Mouse (Mus musculus): ENCODE results near the gene Dusp22. TPM values are rescaled to one million over a fixed set of nuclear protein-coding genes. Genes with fewer than 3 reads are reported as not detected.

The Dusp22 gene
- polyA plus RNA-seq, 1 experiment from 2014 or later, result 12.9 TPM

DNA sequence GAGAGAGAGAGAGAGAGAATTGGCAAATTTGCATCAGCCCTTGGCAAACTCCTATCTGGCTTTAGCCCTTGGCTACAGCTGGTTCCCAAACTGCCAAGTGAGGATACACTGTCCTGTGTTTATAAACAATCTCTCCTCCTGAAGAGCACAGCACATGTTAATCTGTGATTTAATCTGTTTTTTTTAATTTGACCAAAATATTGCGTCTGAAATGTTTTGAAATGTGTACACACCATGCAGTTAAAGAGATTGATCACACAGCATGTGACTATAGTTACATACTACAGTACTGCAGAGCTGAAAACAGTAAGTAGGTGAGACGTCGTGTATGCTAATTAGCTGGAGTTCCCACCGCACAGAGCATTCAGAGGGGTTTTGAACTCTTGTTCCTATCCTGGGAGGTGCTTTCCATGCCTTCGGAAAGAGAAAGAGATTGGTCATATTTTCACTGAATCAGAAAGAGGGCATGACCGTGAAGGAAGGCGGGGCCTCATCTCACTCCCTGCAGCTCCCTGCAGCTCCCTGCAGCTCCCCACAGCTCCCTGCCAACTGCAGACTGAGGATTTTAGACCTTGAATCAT lies 65.0 kb downstream of the Dusp22 start:
- Histone ChIP-seq H3K27ac (ENCODE audit: low read length) (no peak overlapping the region), H3K4me2 (ENCODE audit: low read depth, low read length) (0 out of 2 replicates have a peak overlapping the region, but pooled peaks have one; percentile 9)
- WGBS, result 27% methylated on average over 7 of the region's 7 CpGs

DNA sequence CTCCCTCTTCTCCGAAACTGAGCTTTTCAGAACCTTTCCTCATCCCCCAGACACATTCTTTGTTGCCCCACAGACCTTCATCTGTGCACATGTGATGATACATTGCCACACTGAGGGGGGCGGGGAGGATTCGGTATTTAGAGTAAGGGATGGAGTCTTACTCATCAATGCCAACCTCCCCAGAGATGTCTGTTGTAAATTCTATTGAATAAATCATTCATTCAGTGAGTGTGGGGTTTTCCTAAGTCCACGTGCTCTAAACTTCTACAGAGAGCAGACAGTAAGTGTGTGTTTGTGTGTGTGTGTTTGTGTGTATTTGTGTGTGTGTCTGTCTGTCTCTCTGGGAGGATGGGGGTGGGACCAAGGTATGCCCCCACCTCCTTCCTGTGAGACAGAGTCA lies 67.1 kb downstream of the Dusp22 start:
- WGBS, result 91% methylated on average over 4 of the region's 4 CpGs

More for the DNA sequence above, 65.0 kb downstream of the Dusp22 start:
- H3K4me1 ChIP-seq (ENCODE audit: control insufficient read depth, insufficient read depth, low read length), result peaks cover 6% of the 10 kb centered on the region; the same call in 1 of the 2 replicates
- H3K27me3 ChIP-seq (replicated peaks; ENCODE audit: control insufficient read depth, insufficient read depth, low read length), result no peaks in the 10 kb centered on the region
- no peaks in the 10 kb centered on the region for H3K9me3 ChIP-seq (ENCODE audit: control insufficient read depth, low read length)
- peak; percentile 42; the same call in 1 of the 2 replicates for ATAC-seq
- no peaks in the 10 kb centered on the region for H3K36me3 ChIP-seq (ENCODE audit: control insufficient read depth, insufficient read depth, low read length)
- no peak overlapping the region for H3K9ac ChIP-seq (ENCODE audit: low read depth, low read length)
- H3K4me3 ChIP-seq (ENCODE audit: low read length), result no peak overlapping the region

DNA sequence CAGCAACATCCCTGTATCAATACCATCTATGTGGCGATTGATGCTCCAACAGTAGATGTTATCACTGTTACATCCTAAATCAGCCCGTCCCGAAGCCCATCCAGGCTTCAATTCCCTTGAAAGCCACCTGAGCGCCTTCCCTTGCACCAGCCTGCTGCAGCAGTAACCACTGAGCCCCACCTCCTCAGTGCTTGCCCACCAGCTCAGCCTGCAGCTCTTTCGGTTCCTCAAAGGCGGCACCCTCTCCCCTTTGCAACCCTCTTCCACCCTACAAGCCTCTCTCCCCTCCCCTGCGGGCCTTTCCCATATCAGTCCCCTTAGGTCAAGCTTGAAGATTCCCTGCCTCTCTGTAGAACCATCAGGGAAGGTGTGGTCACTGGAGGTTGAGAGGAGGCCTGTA lies 68.4 kb downstream of the Dusp22 start:
- Histone ChIP-seq H3K36me3 (ENCODE audit: control insufficient read depth, insufficient read depth, low read length) (no peaks in the 10 kb centered on the region), H3K9me3 (ENCODE audit: control insufficient read depth, low read length) (no peaks in the 10 kb centered on the region), H3K4me1 (ENCODE audit: control insufficient read depth, insufficient read depth, low read length) (peaks cover 6% of the 10 kb centered on the region; the same call in 1 of the 2 replicates), H3K27me3 (replicated peaks; ENCODE audit: control insufficient read depth, insufficient read depth, low read length) (no peaks in the 10 kb centered on the region), H3K4me2 (ENCODE audit: low read depth, low read length) (no peak overlapping the region), H3K27ac (ENCODE audit: low read length) (no peak overlapping the region), H3K9ac (ENCODE audit: low read depth, low read length) (no peak overlapping the region), H3K4me3 (ENCODE audit: low read length) (no peak overlapping the region)
- WGBS, result 92% methylated on average over 7 of the region's 7 CpGs
- ATAC-seq, result no peak

More for the DNA sequence above, 67.1 kb downstream of the Dusp22 start:
- Histone ChIP-seq H3K9ac (ENCODE audit: low read depth, low read length) (no peak overlapping the region), H3K9me3 (ENCODE audit: control insufficient read depth, low read length) (no peaks in the 10 kb centered on the region), H3K36me3 (ENCODE audit: control insufficient read depth, insufficient read depth, low read length) (no peaks in the 10 kb centered on the region), H3K27me3 (replicated peaks; ENCODE audit: control insufficient read depth, insufficient read depth, low read length) (no peaks in the 10 kb centered on the region), H3K27ac (ENCODE audit: low read length) (no peak overlapping the region), H3K4me1 (ENCODE audit: control insufficient read depth, insufficient read depth, low read length) (peaks cover 6% of the 10 kb centered on the region; the same call in 1 of the 2 replicates), H3K4me2 (ENCODE audit: low read depth, low read length) (no peak overlapping the region), H3K4me3 (ENCODE audit: low read length) (no peak overlapping the region)
- ATAC-seq, result no peak

DNA sequence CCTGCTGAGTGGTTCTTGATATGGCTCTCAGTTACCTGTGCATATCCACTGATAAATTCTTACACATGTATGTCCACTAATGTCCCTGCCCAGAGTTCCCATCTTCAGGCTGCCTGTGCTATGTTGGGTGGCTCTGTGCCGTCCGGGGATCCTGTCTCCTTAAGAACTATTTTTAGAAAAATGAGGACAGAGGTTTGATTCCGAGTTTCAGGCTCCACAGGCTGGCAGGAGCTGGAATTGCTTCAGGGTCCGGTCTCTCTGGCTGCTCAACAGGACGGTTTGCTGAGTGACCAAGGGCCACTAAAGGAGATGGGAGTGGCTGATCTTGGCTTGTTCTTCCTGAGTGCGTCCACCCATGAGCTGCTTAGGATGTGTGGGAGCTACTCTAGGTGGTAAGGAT lies 69.4 kb downstream of the Dusp22 start:
- Histone ChIP-seq H3K4me2 (ENCODE audit: low read depth, low read length) (no peak overlapping the region), H3K4me1 (ENCODE audit: control insufficient read depth, insufficient read depth, low read length) (peaks cover 6% of the 10 kb centered on the region; the same call in 1 of the 2 replicates), H3K9ac (ENCODE audit: low read depth, low read length) (no peak overlapping the region), H3K27me3 (replicated peaks; ENCODE audit: control insufficient read depth, insufficient read depth, low read length) (no peaks in the 10 kb centered on the region), H3K36me3 (ENCODE audit: control insufficient read depth, insufficient read depth, low read length) (no peaks in the 10 kb centered on the region), H3K27ac (ENCODE audit: low read length) (no peak overlapping the region), H3K4me3 (ENCODE audit: low read length) (no peak overlapping the region), H3K9me3 (ENCODE audit: control insufficient read depth, low read length) (no peaks in the 10 kb centered on the region)
- WGBS, result 38% methylated on average over 6 of the region's 6 CpGs
- ATAC-seq, result no peak

DNA sequence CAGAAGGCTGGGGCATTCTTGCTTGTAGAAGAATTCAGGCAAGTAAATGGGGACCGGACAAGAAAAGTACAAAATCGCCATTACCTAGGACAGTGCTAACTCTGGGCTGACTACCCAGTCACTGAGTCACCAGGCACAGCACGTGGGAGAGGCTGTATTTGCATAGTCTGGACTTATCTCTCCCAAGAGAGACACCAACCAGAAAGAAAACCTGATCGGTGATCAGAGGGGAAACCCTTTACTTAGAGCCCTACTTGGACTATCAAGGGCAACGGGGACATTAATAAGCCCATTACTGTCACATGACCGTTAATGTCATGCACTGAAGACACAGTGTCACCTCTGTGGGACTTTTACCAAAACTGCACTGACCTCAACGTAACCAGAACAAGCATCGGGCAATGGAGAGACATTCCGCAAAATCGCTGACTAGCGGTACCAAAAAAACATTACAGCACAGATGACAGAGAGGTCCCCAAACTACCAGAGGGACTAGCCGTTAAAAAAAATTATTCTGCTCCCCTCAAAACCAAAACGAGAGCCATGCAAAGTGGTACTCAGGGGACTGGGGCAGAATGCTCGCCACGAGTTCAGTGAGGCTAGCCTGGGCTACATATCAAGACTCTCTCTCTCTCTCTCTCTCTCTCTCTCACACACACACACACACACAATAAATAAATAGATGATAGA lies 70.5 kb downstream of the Dusp22 start:
- peaks cover under 1% of the 10 kb centered on the region; the same call in 1 of the 2 replicates for H3K4me1 ChIP-seq (ENCODE audit: control insufficient read depth, insufficient read depth, low read length)
- no peak overlapping the region for H3K9ac ChIP-seq (ENCODE audit: low read depth, low read length)
- no peak overlapping the region for H3K4me2 ChIP-seq (ENCODE audit: low read depth, low read length)
- H3K27ac ChIP-seq (ENCODE audit: low read length), result no peak overlapping the region
- no peaks in the 10 kb centered on the region for H3K27me3 ChIP-seq (replicated peaks; ENCODE audit: control insufficient read depth, insufficient read depth, low read length)
- H3K36me3 ChIP-seq (ENCODE audit: control insufficient read depth, insufficient read depth, low read length), result no peaks in the 10 kb centered on the region
- no peak overlapping the region for H3K4me3 ChIP-seq (ENCODE audit: low read length)
- no peaks in the 10 kb centered on the region for H3K9me3 ChIP-seq (ENCODE audit: control insufficient read depth, low read length)
- ATAC-seq, result no peak
- WGBS, result 86% methylated on average over 15 of the region's 15 CpGs

DNA sequence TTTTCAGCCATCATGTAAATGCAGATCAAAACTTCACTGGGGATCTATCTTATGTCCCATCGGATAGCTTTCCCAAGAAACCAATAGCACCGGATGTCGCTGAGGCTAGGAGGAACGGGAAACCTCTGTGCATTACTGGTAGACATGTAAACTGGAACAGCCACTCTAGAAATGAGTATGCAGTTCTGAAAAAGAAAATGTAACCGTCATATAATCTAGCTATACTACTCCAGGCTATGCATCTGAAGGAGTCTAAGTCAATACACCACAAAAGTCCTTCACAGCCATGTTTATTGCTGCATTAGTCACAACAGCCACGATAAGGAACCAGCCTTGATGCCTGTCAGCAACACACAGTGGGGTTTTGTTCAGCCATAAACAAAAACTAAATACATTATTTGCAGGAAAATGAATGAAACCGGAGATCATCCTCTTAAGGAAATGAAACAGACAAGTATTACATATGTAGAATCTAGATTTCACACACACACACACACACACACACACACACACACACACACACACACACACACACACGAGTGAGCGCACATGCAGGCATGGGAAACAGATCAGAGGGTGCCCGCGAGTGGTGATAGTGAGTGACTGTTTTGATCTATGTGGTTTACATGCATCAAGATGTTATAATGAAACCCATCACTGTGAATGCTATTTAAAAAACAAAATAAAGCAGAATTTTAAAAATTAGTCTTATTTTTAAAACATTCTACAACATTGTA lies 73.1 kb downstream of the Dusp22 start:
- 76% methylated on average over 11 of the region's 11 CpGs for WGBS
- no peaks in the 10 kb centered on the region for H3K4me1 ChIP-seq (ENCODE audit: control insufficient read depth, insufficient read depth, low read length)
- ATAC-seq, result no peak
- H3K4me2 ChIP-seq (ENCODE audit: low read depth, low read length), result no peak overlapping the region
- no peaks in the 10 kb centered on the region for H3K36me3 ChIP-seq (ENCODE audit: control insufficient read depth, insufficient read depth, low read length)
- H3K27me3 ChIP-seq (replicated peaks; ENCODE audit: control insufficient read depth, insufficient read depth, low read length), result no peaks in the 10 kb centered on the region
- H3K9ac ChIP-seq (ENCODE audit: low read depth, low read length), result no peak overlapping the region
- no peak overlapping the region for H3K4me3 ChIP-seq (ENCODE audit: low read length)
- H3K27ac ChIP-seq (ENCODE audit: low read length), result no peak overlapping the region
- H3K9me3 ChIP-seq (ENCODE audit: control insufficient read depth, low read length), result no peaks in the 10 kb centered on the region

DNA sequence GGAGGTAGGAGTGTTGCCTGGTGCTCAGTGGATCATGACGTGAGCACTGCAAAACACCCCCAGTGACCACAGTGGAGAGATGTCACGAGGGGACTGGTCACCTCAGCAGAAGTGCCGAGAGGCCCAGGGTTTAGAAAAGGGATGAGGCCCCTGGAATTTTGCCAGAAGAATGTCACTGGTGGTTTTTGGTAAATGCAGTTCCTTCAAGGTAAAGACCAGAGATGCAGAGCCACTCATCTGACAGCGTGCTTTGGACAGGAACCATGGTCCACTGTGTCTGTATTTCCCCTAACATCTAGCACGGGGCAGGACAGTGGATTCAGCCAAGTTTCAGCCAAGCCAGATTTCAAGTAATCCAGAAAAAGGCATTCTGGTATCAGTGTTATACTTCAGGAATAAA lies 76.9 kb downstream of the Dusp22 start:
- Histone ChIP-seq H3K36me3 (ENCODE audit: control insufficient read depth, insufficient read depth, low read length) (no peaks in the 10 kb centered on the region), H3K4me1 (ENCODE audit: control insufficient read depth, insufficient read depth, low read length) (no peaks in the 10 kb centered on the region), H3K4me3 (ENCODE audit: low read length) (no peak overlapping the region), H3K27ac (ENCODE audit: low read length) (no peak overlapping the region), H3K9ac (ENCODE audit: low read depth, low read length) (no peak overlapping the region), H3K9me3 (ENCODE audit: control insufficient read depth, low read length) (no peaks in the 10 kb centered on the region), H3K4me2 (ENCODE audit: low read depth, low read length) (no peak overlapping the region), H3K27me3 (replicated peaks; ENCODE audit: control insufficient read depth, insufficient read depth, low read length) (no peaks in the 10 kb centered on the region)
- 83% methylated on average over 5 of the region's 5 CpGs for WGBS
- ATAC-seq, result no peak

DNA sequence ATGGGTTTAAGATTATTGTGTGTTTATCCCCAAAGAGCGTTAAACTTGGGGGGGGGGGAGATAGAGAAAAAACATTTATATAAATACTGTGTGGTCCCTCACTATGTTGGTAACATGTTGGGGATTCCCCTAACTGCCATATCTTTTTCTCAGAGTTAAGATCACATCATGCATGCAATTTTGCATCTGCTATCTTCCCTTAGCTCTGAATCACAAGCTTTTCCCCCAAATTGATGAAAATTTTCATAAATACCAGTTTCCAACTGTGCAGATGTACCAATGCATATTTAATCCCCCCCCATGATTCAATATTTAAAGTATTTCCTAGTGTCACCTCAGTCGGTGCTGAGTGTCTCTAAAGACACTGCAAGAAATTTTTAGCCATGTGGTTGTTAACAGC lies 77.5 kb downstream of the Dusp22 start:
- Histone ChIP-seq H3K9me3 (ENCODE audit: control insufficient read depth, low read length) (no peaks in the 10 kb centered on the region), H3K36me3 (ENCODE audit: control insufficient read depth, insufficient read depth, low read length) (no peaks in the 10 kb centered on the region), H3K9ac (ENCODE audit: low read depth, low read length) (no peak overlapping the region), H3K4me3 (ENCODE audit: low read length) (no peak overlapping the region), H3K27me3 (replicated peaks; ENCODE audit: control insufficient read depth, insufficient read depth, low read length) (no peaks in the 10 kb centered on the region), H3K4me1 (ENCODE audit: control insufficient read depth, insufficient read depth, low read length) (no peaks in the 10 kb centered on the region), H3K27ac (ENCODE audit: low read length) (no peak overlapping the region), H3K4me2 (ENCODE audit: low read depth, low read length) (no peak overlapping the region)
- ATAC-seq, result no peak
- 78% methylated on average over 2 of the region's 2 CpGs for WGBS

DNA sequence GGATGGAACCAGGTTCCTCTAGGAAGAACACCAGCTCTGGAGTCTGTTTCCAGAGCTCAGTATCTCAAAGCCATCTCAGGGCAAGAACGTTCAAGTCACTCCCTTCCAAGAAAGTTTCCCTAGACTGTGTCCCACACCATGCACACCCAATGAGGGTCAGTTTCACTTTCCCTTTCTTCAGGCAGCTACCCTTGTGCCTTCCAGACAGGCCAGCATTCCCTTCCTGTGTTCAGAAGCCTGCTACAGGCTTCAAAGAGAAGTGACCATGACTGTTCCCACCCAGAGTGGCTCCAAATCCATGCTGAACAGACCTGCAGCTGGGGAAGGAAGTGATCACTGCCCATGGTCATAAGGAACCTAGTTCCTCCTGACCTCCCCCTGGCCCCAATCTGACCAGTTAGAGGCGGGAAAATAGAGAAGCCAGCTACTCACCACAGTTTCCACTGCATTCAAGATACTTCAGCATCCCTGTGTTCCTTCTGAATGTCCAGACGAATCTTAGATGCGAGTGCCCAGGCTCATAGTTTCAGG lies 78.6 kb downstream of the Dusp22 start:
- no peaks in the 10 kb centered on the region for H3K4me1 ChIP-seq (ENCODE audit: control insufficient read depth, insufficient read depth, low read length)

More for the DNA sequence above, 78.6 kb downstream of the Dusp22 start:
- no peak overlapping the region for H3K27ac ChIP-seq (ENCODE audit: low read length)
- H3K9ac ChIP-seq (ENCODE audit: low read depth, low read length), result no peak overlapping the region
- WGBS, result 82% methylated on average over 4 of the region's 4 CpGs
- no peak for ATAC-seq
- no peaks in the 10 kb centered on the region for H3K9me3 ChIP-seq (ENCODE audit: control insufficient read depth, low read length)
- H3K36me3 ChIP-seq (ENCODE audit: control insufficient read depth, insufficient read depth, low read length), result no peaks in the 10 kb centered on the region
- H3K27me3 ChIP-seq (replicated peaks; ENCODE audit: control insufficient read depth, insufficient read depth, low read length), result no peaks in the 10 kb centered on the region
- no peak overlapping the region for H3K4me3 ChIP-seq (ENCODE audit: low read length)
- H3K4me2 ChIP-seq (ENCODE audit: low read depth, low read length), result no peak overlapping the region

All from intestine, embryonic 16.5 days (tissue).